Mouse (Mus musculus) megakaryocyte, embryonic 14.5 days (primary cell): ENCODE measurements around the gene Mttp. TPM values are rescaled to one million over a fixed set of nuclear protein-coding genes. Genes with fewer than 3 reads are reported as not detected.

Experiments
- H3K27me3 ChIP-seq: replicated peaks from 2 replicates; pipeline ENCODE3; 2012; ENCODE audit warnings: inconsistent platforms
- H3K36me3 ChIP-seq: replicated peaks from 2 replicates; pipeline ENCODE3; 2012; ENCODE audit warnings: low read length, inconsistent platforms, mixed read lengths
- H3K4me1 ChIP-seq: 2 replicates; pipeline ENCODE4 v1.6.1; 2012; ENCODE audit warnings: inconsistent platforms
- H3K4me3 ChIP-seq: replicated peaks from 2 replicates; pipeline ENCODE3; 2012; ENCODE audit warnings: moderate library complexity, mild to moderate bottlenecking, inconsistent platforms
- H3K9me3 ChIP-seq: 2 replicates; pipeline ENCODE4 v1.6.1; 2012; ENCODE audit warnings: inconsistent platforms
- FLI1 ChIP-seq: IDR thresholded peaks from 2 replicates; pipeline ENCODE4 v1.6.1; 2012; ENCODE audit warnings: low read length, inconsistent platforms, mixed read lengths
- GATA1 ChIP-seq: IDR thresholded peaks from 3 replicates; pipeline ENCODE4 v1.6.1; 2012; ENCODE audit warnings: mixed read lengths, low read length, inconsistent platforms, borderline replicate concordance
- polyA plus RNA-seq: library from polyadenylated mRNA; stranded (reverse); fragments of >175 nt; gene quantifications from 2 replicates; pipeline ENCODE4 v1.2.3, GENCODE M21; 2012; ENCODE audit warnings: low replicate concordance; ENCODE audit not compliant: insufficient read depth

The Mttp gene
- polyA plus RNA-seq, 1 experiment = 0.41 TPM

- Histone ChIP-seq H3K27me3 (peaks cover 50% of the 10 kb centered on the region), H3K4me1 (no peaks in the 10 kb centered on the region; the same call in 1 of the 2 replicates), H3K36me3 (no peaks in the 10 kb centered on the region), H3K4me3 (no peak overlapping the region), H3K9me3 (peaks cover 4% of the 10 kb centered on the region)
- TF ChIP-seq GATA1 (no peak), FLI1 (no peak)
Observed at GRCm38 (mm10) chr3:138071476-138072073, 73.2 kb downstream of the Mttp start.

- H3K9me3 ChIP-seq = peaks cover 5% of the 10 kb centered on the region
- H3K36me3 ChIP-seq = no peaks in the 10 kb centered on the region
- peaks cover 56% of the 10 kb centered on the region for H3K27me3 ChIP-seq
- no peaks in the 10 kb centered on the region; the same call in 1 of the 2 replicates for H3K4me1 ChIP-seq
- TF ChIP-seq GATA1 (no peak), FLI1 (no peak)
- H3K4me3 ChIP-seq = no peak overlapping the region
Observed at GRCm38 (mm10) chr3:138071004-138071403, 73.8 kb downstream of the Mttp start.

DNA sequence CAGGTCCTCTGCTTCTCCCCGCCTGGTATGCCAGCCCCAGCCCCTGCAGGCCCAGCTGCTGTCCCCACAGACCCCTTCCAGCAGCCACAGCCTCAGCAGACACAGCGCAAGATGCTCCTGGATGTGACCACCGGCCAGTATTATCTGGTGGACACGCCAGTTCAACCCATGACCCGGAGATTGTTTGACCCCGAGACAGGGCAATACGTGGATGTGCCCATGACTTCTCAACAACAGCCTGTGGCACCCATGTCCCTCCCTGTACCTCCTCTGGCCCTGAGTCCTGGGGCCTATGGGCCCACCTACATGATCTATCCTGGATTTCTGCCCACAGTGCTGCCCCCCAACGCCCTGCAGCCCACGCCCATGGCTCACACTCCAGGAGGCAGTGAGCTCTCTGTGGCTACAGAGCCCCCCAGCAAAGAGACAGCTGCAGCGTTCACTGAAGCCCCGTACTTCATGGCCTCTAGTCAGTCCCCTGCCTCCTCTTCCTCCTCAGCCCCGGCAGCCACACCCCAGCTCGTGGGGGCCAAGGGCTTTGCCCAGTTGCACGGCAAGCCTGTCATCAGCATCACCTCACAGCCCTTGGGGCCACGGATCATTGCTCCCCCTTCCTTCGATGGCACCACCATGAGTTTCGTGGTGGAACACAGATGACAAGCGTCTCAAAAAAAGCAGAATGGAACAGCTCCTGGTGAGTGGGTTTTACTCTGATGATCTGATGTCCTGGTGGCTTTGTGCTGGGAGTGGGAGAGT lies 74.8 kb downstream of the Mttp start:
- Histone ChIP-seq H3K36me3 (no peaks in the 10 kb centered on the region), H3K4me3 (no peak overlapping the region), H3K4me1 (no peaks in the 10 kb centered on the region; the same call in 1 of the 2 replicates), H3K9me3 (peaks cover 5% of the 10 kb centered on the region), H3K27me3 (peaks cover 67% of the 10 kb centered on the region)
- no peak for TF ChIP-seq GATA1
- TF ChIP-seq FLI1 = no peak

DNA sequence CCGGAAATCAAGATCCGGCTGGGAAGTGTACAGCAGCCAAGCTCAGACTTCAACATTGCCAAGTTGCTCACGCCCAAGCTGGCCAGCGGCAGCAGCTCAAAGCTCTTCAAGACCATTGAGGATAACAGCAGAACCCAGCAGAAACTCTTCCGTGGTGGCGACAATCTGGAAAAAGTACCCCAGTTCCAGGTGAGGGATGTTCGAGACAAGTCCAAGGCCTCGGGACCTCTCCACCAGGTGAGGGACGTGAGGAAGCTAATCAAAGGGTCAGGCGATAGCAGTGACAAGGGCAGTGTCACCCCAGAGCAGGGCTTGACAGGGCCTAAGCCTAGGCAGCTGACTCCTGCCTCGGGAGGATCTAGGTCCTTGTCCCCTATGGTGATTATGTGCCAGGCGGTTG lies 76.7 kb downstream of the Mttp start:
- no peaks in the 10 kb centered on the region for H3K36me3 ChIP-seq
- H3K4me3 ChIP-seq = no peak overlapping the region
- peaks cover 5% of the 10 kb centered on the region for H3K9me3 ChIP-seq
- H3K4me1 ChIP-seq = peaks cover 8% of the 10 kb centered on the region
- H3K27me3 ChIP-seq = peaks cover 68% of the 10 kb centered on the region
- TF ChIP-seq GATA1 = no peak
- no peak for TF ChIP-seq FLI1

- Histone ChIP-seq H3K4me1 (peaks cover 13% of the 10 kb centered on the region), H3K36me3 (no peaks in the 10 kb centered on the region), H3K4me3 (no peak within 1 kb of the TSS), H3K9me3 (peaks cover 5% of the 10 kb centered on the region), H3K27me3 (peaks cover 67% of the 10 kb centered on the region)
- TF ChIP-seq FLI1 (no peak), GATA1 (no peak)
Observed at GRCm38 (mm10) chr3:138067288-138067687, 77.5 kb downstream of the Mttp start, which contains the start of gene Gm5105. Gene Gm5105, minus strand, starts transcription at chr3:138067388.

GRCm38 (mm10) chr3:138066348-138066856 lies 78.4 kb downstream of the Mttp start:
- H3K36me3 ChIP-seq = no peaks in the 10 kb centered on the region
- H3K9me3 ChIP-seq = peaks cover 5% of the 10 kb centered on the region
- peaks cover 22% of the 10 kb centered on the region for H3K4me1 ChIP-seq
- TF ChIP-seq FLI1 (no peak), GATA1 (no peak)
- H3K4me3 ChIP-seq = no peak overlapping the region
- peaks cover 63% of the 10 kb centered on the region for H3K27me3 ChIP-seq

- Histone ChIP-seq H3K4me1 (peaks cover 27% of the 10 kb centered on the region), H3K27me3 (peaks cover 60% of the 10 kb centered on the region), H3K9me3 (peaks cover 5% of the 10 kb centered on the region), H3K4me3 (no peak overlapping the region), H3K36me3 (no peaks in the 10 kb centered on the region)
- TF ChIP-seq GATA1 = no peak
Observed at GRCm38 (mm10) chr3:138065930-138066329, 78.8 kb downstream of the Mttp start.

GRCm38 (mm10) chr3:138064732-138065645 lies 79.8 kb downstream of the Mttp start, which contains the start of gene 1110002E22Rik:
Gene 1110002E22Rik, plus strand, starts transcription at chr3:138065052.
- Histone ChIP-seq H3K4me1 (peaks cover 36% of the 10 kb centered on the region), H3K36me3 (no peaks in the 10 kb centered on the region), H3K9me3 (peaks cover 5% of the 10 kb centered on the region), H3K27me3 (peaks cover 55% of the 10 kb centered on the region), H3K4me3 (no peak within 1 kb of the TSS)
- TF ChIP-seq GATA1 = no peak
- no peak for TF ChIP-seq FLI1

GRCm38 (mm10) chr3:138063731-138064329 lies 80.9 kb downstream of the Mttp start:
- Histone ChIP-seq H3K4me1 (peaks cover 44% of the 10 kb centered on the region), H3K27me3 (peaks cover 43% of the 10 kb centered on the region), H3K36me3 (no peaks in the 10 kb centered on the region), H3K4me3 (peak overlapping the region; percentile 6), H3K9me3 (peaks cover 5% of the 10 kb centered on the region)
- no peak for TF ChIP-seq GATA1
- TF ChIP-seq FLI1 = no peak
